Mouse (Mus musculus) liver (tissue): ENCODE results near the gene Endog.
A peak's percentile ranks its signal among the peaks of the same experiment; 100 is the strongest.
"Not testable (repeated sequence)": the region's sequence is repeated elsewhere in the genome, so short reads cannot be mapped to it uniquely, and the experiment has no call there.

Experiments
- DNase-seq: peaks from one replicate; pipeline ENCODE4 v3.0.0-alpha.2; 2020; ENCODE audit warnings: mixed read lengths

Endog gene

GRCm38 (mm10) chr2:30171997-30172382 lies 697 bp downstream of the Endog start:
- DNase-seq: no peak

DNA sequence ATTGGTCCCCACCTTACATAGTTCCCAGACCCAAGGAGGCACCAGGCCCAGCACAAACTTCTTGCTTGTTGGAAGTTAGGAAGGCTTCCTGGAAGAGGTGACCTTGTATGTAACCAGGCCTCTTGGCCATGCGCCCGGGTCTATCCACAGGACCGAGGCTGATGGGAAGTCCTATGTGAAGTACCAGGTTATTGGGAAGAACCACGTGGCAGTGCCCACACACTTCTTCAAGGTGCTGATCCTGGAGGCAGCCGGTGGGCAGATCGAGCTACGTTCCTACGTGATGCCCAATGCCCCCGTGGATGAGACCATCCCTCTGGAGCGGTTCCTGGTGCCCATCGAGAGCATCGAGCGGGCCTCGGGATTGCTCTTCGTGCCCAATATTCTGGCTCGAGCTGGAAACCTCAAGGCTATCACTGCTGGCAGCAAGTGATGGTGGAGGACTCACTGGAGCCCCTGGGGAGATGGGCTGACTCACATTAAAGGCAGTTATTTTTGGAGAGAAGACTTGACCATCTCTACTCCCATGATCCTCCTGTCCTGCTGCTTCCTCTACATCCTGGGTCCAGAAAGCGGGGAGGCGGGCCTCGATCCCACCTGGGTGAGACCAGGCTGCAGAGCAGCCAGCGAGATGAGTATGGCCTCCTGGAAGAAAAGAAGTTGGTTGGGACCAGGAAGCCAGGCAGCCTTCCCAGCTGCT lies 2.4 kb downstream of the Endog start:
- no peak for DNase-seq

DNA sequence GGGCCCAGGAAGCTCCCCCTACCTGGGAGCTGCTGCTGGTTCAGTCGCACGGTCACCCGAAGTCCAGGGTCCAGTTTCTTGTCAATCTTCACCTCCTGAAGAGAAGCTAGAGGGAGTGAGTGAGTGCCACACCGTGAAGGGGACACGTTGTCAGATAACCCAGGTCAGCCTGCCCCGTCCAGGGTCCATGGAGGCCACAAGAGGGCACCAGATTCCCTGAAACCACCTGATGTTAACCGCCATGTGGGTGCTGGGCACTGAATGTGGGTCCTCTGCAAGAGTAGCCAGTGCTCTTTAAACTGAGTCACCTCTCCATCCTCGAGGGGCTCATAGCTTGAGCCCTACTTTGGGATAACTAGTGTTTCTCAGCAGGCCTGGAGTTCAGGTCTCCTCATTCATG lies 4.6 kb downstream of the Endog start:
- peak; percentile 19 for DNase-seq

- DNase-seq: no peak
Observed at GRCm38 (mm10) chr2:30176561-30176960, 5.3 kb downstream of the Endog start.

- peak; percentile 95 for DNase-seq
Observed at GRCm38 (mm10) chr2:30177700-30178675, 6.7 kb downstream of the Endog start, which contains the start of gene Spout1. Gene Spout1 (minus strand): TSS chr2:30178459.

GRCm38 (mm10) chr2:30178711-30179110 lies 7.4 kb downstream of the Endog start:
- not testable (repeated sequence) for DNase-seq

DNA sequence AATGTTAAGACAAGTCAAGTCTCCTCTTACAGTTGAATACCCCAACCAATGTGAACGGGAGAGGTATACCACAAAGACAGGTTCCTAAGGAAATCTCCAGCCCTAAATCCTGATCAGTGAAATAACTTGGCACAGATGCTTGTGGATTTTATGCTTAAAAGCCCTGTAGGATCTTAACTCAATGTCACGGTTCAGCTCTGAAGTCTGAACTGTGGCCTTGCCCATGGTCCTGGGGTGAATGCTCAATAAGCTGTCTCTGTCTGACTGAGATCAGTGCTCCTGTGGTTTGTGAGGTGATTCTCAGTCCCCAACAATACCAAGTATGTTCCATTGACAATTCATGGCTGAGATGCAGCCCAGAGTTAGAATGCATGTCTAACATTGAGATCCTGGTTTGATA lies 11.1 kb downstream of the Endog start:
- no peak for DNase-seq

GRCm38 (mm10) chr2:30183721-30184120 lies 12.4 kb downstream of the Endog start:
- DNase-seq: no peak

- peak; percentile 86 for DNase-seq
Observed at GRCm38 (mm10) chr2:30185276-30185675, 14.0 kb downstream of the Endog start.

DNA sequence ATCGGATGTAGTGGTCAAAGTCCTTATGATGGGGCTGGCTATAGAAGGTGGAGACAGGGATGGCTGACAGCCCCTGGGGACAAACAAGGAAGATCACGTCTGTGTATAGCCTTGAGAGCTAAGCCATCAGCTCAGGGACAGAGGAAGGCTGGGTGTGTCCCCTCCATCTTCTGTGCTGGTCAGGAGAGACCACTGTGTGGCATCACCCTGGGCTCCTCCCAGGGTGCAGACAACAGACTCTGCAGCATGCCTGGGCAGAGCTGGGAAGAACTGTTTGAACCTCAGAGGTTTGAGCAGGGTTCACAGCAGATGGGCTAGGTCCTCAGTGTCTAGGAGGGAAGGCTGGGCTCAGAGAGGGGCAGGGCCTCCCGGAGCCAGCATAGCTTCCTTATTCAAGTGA lies 14.4 kb downstream of the Endog start:
- DNase-seq: no peak

DNA sequence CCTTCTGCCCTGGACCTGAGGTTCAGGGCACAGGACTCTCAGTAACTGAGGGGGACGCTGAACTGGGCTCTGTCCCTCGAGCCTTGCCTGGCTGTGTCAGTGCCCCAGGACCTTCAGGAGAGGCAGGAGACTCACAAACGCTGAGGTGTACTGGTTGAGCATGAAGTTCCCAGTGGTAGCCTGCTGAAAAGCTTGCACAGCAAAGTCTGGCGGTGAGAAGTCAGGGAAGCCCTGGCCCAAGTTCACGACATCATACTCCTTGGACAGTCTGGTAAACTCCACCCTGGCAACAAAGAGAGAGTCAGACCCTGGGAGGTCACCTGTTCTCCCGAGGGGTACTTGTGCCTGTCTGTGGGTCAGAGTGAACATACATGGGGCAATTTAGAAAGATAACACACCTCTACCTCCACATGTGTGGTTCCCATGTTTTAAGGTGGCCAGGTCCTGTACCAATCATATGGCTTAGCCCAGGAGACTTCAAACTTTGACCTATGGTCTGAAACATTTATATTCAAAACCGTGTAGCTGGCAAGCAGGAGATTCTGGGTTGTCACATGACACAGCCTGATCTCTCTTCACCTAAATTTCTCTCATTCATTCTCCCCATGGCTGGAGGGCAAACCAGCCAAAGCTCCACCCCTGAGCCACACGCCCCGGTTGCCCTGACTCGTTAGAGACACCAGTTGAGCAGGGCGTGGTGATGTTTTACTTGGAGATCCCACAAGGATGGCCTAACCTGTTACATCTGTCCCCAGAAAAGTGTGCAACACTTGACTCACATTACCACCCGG lies 20.7 kb downstream of the Endog start:
- no peak for DNase-seq

- no peak for DNase-seq
Observed at GRCm38 (mm10) chr2:30194656-30195055, 23.4 kb downstream of the Endog start.

GRCm38 (mm10) chr2:30198021-30198420 lies 26.7 kb downstream of the Endog start:
- DNase-seq: no peak

- DNase-seq: no peak
Observed at GRCm38 (mm10) chr2:30199984-30200383, 28.7 kb downstream of the Endog start.

DNA sequence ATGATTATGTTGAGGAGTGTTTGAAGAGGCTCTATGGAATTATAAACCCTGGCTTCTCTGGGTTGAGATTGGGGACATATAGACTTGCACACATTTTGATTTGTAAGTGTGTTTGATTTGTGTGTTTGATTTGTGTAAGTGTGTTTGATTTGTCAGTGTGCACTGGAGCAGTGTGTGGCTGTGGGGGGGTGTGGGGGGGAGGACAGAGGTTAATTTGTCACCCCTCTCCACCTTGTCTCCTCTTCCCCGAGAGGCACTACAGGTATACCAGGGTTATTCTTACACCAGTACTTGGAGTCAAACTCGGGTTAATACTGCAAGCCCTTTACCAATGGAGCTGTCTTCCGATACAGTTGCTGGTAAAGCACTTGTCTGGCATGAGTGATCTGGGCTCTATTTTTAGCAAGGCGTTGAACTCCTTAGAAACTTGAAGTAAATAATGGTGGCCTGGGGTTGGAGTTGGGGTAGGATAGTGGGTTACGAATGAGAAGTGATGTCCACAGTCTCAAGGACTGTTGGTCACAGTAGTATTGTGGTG lies 29.2 kb downstream of the Endog start:
- no peak for DNase-seq

DNA sequence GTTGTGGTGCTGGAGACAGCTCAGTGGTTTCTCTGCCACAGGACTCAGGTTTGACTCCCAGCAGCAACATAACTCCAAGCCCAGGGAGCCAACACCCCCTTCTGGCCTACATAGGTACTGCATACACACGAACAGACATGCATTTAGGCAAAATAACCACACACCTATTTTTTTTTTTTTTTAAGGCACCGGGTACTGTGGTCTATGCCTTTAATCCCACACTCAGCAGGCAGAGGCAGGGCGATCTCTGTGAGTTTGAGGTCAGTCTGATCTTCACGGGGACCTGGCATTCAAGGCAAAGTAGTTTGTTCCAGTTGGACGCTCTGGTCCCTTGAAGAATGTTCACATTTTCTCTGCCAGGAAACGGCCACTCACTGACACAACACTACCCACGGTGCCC lies 32.1 kb downstream of the Endog start:
- DNase-seq: peak; percentile 64

DNA sequence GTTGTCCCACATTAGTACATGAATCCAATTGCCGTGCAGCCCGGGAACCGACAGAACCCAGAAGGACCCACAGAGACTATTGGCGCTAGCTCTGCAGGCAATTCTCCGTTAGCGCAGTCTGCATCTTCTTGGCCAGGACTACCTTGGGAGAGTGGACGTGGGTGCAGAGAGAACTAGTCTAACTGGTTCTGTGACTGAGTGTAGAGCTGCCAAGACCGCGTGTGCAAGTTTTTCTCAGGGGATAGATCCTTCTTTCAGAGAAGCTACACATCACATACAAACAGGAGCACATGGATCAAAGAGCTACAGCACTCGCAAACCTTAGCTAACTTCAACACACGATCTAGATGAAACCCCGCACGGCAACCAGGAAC lies 33.9 kb downstream of the Endog start:
- no peak for DNase-seq

DNA sequence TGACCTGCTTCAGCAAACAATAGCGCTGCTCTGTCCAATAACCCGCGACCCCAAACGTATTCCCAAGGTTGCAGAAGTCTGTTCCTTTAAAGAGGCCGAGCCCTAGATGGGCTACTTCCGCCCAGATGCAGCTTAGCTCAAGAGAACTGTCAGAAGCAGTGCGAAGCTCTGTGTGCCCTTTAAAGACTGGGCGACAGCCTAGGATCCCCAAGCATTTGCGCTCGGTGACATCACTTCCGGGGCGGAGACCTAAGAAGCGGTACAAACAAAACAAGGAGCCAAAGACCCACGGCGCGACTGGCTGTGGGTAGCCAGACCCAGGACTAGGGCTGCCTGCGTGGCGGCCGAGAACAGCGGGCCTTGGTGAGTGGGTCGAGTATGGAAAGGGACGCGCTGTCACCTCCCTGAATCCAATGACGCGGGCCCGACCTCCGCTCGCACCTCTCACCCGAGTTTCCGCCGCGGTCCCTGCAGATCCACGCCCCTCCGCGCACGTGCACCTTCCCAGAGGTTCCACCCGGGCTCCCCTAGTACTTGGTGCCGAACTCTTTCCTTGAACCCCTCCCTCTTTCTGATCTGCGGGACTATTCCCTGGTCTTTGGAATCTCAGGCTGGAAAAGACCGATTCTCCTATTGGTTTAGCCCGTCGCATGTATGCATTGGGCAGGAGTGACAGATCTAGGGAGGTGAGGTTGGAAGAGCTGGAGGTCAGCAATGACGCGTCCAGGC lies 34.5 kb downstream of the Endog start, which contains the start of gene Kyat1:
Kyat1 (minus strand) TSS at position 219 of the 729 bp plus-strand sequence.
- DNase-seq: peak; percentile 90

GRCm38 (mm10) chr2:30207401-30207800 lies 36.1 kb downstream of the Endog start:
- no peak for DNase-seq

DNA sequence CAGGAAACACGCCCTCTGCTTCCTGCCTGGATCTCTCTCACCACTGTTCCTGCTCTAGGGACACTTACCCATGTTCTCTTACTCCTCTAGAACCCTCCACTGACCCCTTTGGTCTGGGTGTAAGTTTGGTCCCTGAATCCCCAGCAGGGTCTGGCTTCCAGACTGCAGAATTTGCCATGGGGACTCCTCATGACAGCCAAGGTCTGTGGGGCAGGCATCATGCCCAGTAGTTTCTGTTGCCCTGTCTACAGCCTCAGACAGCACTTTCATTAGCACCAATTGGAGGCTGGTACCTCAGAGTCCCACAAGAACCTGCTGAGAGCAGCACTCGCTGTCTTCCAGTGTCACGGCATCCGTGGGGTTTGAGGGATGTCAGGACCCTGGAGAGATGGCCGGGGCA lies 36.6 kb downstream of the Endog start:
- DNase-seq: no peak

DNA sequence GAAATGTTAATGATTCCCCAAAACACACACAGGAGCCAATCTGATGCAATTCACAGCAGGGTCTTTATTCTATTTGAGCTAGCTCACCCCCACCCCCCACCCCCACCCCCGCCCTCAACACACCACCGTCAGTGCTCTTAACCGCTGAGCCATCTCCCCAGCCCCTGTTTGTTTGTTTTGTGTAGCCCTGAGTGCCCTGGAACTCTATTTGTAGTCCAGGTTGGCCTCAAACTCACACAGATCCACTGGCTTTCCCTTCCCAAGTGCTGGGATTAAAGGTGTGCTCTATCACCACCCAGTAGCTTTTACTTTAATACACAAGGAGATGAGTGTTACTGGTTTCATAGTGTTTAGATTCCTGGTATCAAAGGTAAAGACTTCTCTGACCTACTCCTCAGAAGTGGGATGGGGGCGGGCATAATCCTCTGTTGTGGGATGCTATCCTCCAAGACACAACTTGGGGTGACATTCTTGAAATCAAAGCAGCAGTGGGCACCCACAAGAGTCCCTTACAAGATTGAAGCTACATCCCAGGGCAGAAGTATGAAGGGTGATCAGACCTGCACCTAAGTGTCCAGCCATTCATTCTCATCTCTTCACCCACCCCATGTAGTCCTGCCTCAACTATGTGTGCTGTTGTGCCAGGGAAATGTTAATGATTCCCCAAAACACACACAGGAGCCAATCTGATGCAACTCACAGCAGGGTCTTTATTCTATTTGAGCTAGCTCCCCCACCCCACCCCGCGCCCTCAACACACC lies 40.3 kb downstream of the Endog start:
- no peak for DNase-seq
